Mouse (Mus musculus): Measurements from ENCODE around the gene Prss21.
A peak's percentile ranks its signal among the peaks of the same experiment; 100 is the strongest.

- peak; percentile 83 for TF ChIP-seq CTCF (IDR thresholded peaks at IDR 0.05; ENCODE audit: low read depth)
- TF ChIP-seq EP300 (IDR thresholded peaks at IDR 0.05; ENCODE audit: low read depth): no peak
These were observed 16.8 kb upstream of the Prss21 start for GRCm38 (mm10) chr17:23850853-23851749.
